Mouse (Mus musculus): Measurements from ENCODE around the gene Flot1. TPM values are rescaled to one million over a fixed set of nuclear protein-coding genes. Genes with fewer than 3 reads are reported as not detected.

Flot1 gene
- total and polyA plus RNA-seq, 3 experiments: 38.1 to 64.1 TPM; not detected in 1

DNA sequence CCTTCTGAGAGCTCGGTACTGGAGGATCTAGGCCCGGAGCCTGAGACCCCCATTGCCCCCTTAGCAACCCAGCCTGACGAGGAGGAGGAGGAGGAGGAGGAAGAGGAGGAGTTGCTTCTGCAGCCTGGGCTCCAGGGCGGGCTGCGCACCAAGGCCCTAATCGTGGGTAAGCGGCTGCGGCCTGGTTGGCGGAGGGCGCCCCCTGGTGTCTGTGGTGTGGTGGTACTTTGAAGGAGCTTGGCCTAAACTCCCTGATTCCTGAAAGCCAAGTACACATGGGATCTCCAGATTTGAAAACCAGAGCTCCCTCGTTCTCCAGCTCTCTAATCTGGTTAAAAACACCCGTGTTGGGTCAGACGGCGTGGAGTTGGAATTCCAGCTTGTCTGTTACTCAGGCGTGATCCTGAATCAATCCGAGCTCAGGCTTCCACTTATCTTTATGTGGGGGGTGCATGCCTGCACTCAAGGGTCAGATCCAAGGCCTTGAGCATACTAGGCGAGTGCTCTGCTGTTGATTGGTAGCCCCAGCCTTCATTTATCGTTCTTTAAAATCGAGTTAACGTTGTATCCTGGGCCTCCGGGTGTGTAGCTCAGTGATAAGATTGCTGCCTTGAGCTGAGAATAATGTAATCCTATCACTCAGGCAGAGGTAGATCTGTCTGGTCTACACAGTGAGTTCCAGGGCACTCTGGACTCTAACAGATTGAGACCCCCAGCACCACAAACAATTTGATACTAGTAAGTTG lies 50.9 kb downstream of the Flot1 start (continued):
- peak; percentile 37; the same call in 1 of the 2 replicates for TF ChIP-seq NRF1 (IDR thresholded peaks at IDR 0.05; ENCODE audit: insufficient read depth, low read depth, low read length, poor library complexity, severe bottlenecking)
- peak; percentile 60; the same call in 1 of the 2 replicates for TF ChIP-seq SIN3A (IDR thresholded peaks at IDR 0.05; ENCODE audit: low read length)
- no peak for TF ChIP-seq TBP (IDR thresholded peaks at IDR 0.05; ENCODE audit: low read depth, low read length)
- no peak for TF ChIP-seq UBTF (IDR thresholded peaks at IDR 0.05; ENCODE audit: borderline replicate concordance, insufficient read depth, low read depth, low read length)

DNA sequence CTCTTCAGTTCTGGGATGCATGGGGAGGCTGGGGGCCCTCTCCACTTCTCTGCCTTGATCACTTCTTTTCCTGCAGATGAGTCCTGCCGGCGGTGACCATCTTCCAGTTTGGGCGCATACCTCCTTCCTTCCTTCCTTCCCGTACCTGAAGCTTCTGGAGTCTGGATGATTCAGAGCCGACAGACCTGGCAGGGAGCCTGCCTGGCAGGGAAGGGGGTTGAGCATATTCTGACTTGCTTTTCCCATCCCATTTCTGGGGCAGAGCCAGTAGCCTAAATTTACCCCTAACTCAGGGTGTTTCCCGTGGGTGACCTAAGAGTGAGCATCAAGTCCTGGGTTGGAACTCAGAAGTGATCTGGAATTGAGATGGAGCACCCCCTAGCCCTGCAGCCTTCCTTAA lies 51.7 kb downstream of the Flot1 start:
- no peak for DNase-seq (ENCODE audit: low read depth, low spot score)
- no peak for TF ChIP-seq ZC3H11A (IDR thresholded peaks at IDR 0.05; ENCODE audit: low read depth, low read length)
- no peak for TF ChIP-seq ELF1 (IDR thresholded peaks at IDR 0.05; ENCODE audit: low read depth, low read length)
- no peak for TF ChIP-seq KAT2A (conservative IDR thresholded peaks at IDR 0.05; ENCODE audit: low read depth, low read length)
- TF ChIP-seq MYC (IDR thresholded peaks at IDR 0.05; ENCODE audit: low read depth, low read length): no peak
- no peak for TF ChIP-seq CHD2 (IDR thresholded peaks at IDR 0.05; ENCODE audit: low read length)
- no peak for TF ChIP-seq MAX (IDR thresholded peaks at IDR 0.05; ENCODE audit: low read length)
- no peak for TF ChIP-seq ZNF384 (IDR thresholded peaks at IDR 0.05; ENCODE audit: low read depth, low read length)
- TF ChIP-seq TCF12 (IDR thresholded peaks at IDR 0.05; ENCODE audit: low read depth, low read length): no peak
- no peak for TF ChIP-seq UBTF (IDR thresholded peaks at IDR 0.05; ENCODE audit: borderline replicate concordance, insufficient read depth, low read depth, low read length)
- no peak for TF ChIP-seq CHD1 (IDR thresholded peaks at IDR 0.05; ENCODE audit: low read depth, low read length)
- no peak for TF ChIP-seq GABPA (IDR thresholded peaks at IDR 0.05; ENCODE audit: low read depth, low read length)
- no peak for TF ChIP-seq NRF1 (IDR thresholded peaks at IDR 0.05; ENCODE audit: insufficient read depth, low read depth, low read length, poor library complexity, severe bottlenecking)
- TF ChIP-seq JUND (IDR thresholded peaks at IDR 0.05; ENCODE audit: low read depth, low read length): no peak
- TF ChIP-seq USF1 (IDR thresholded peaks at IDR 0.05; ENCODE audit: low read depth, low read length): no peak
- no peak for TF ChIP-seq BHLHE40 (IDR thresholded peaks at IDR 0.05; ENCODE audit: borderline replicate concordance, low read depth, low read length)
- no peak for TF ChIP-seq SMC3 (IDR thresholded peaks at IDR 0.05; ENCODE audit: low read depth, low read length)
- H3K36me3 ChIP-seq (ENCODE audit: control insufficient read depth in 1 of 2, insufficient read depth in 2 of 2, low read length in 2 of 2): peaks cover 0 to 14% of the 10 kb centered on the region in 2 experiments; a peak in 2 of 4 replicates
- no peaks in the 10 kb centered on the region for H3K27me3 ChIP-seq (ENCODE audit: control insufficient read depth in 1 of 2, insufficient read depth in 2 of 2, low read length in 2 of 2)
- no peak overlapping the region for H3K4me3 ChIP-seq (ENCODE audit: control insufficient read depth in 1 of 2, insufficient read depth in 1 of 2, low read depth in 2 of 2, low read length in 2 of 2)
- no peaks in the 10 kb centered on the region for H3K9me3 ChIP-seq (replicated peaks; ENCODE audit: insufficient read depth, low read length)
- peaks cover 5% of the 10 kb centered on the region for H3K79me2 ChIP-seq (ENCODE audit: control insufficient read depth, insufficient read depth, low read length, poor library complexity)
- peak overlapping the region; percentile 65 for H3K27ac ChIP-seq (ENCODE audit: control insufficient read depth, low read depth, low read length)
- no peak overlapping the region for H3K9ac ChIP-seq (ENCODE audit: control insufficient read depth, low read depth, low read length, poor library complexity, severe bottlenecking)
- H3K4me1 ChIP-seq (ENCODE audit: control insufficient read depth in 1 of 2, insufficient read depth in 2 of 2, low read length in 2 of 2): peaks cover 0 to 14% of the 10 kb centered on the region in 2 experiments; a peak in 3 of 4 replicates
